Mouse (Mus musculus) ES-E14 (cell line): ENCODE data around the gene C730034F03Rik.

ENCODE experiments used
- CHD2 ChIP-seq: IDR thresholded peaks from 2 replicates; pipeline ENCODE4 v1.6.1; 2014; ENCODE audit warnings: mild to moderate bottlenecking, low read depth, low read length, inconsistent platforms
- HCFC1 ChIP-seq: IDR thresholded peaks from 2 replicates; pipeline ENCODE4 v1.6.1; 2012; ENCODE audit warnings: low read length, inconsistent platforms, borderline replicate concordance; ENCODE audit not compliant: insufficient read depth
- MAFK ChIP-seq: IDR thresholded peaks from 2 replicates; pipeline ENCODE4 v1.6.1; 2014; ENCODE audit warnings: mild to moderate bottlenecking, low read depth, low read length, inconsistent platforms; ENCODE audit not compliant: insufficient read depth
- ZC3H11A ChIP-seq: IDR thresholded peaks from 2 replicates; pipeline ENCODE4 v1.6.1; 2012; ENCODE audit warnings: low read depth, mild to moderate bottlenecking, inconsistent platforms, low read length, borderline replicate concordance
- ZNF384 ChIP-seq: IDR thresholded peaks from 2 replicates; pipeline ENCODE4 v1.6.1; 2012; ENCODE audit warnings: low read depth, low read length, inconsistent platforms

GRCm38 (mm10) chr15:89430341-89430740 lies 952 bp downstream of the C730034F03Rik start:
- TF ChIP-seq ZNF384 (no peak), MAFK (no peak), ZC3H11A (no peak), HCFC1 (no peak), CHD2 (no peak)
